Mouse (Mus musculus) kidney, embryonic 16.5 days (tissue): Measurements from ENCODE around the gene Pogz. TPM values are rescaled to one million over a fixed set of nuclear protein-coding genes. Genes with fewer than 3 reads are reported as not detected.
"Not testable (repeated sequence)": the region's sequence is repeated elsewhere in the genome, so short reads cannot be mapped to it uniquely, and the experiment has no call there.

Source experiments
- ATAC-seq: fragments of 200-750 bp; cut with Nextera tagmentation; 2 replicates; pipeline ENCODE4 v1.8.0; 2017; ENCODE audit warnings: moderate TSS enrichment; ENCODE audit not compliant: low FRiP score, low TSS enrichment
- H3K27ac ChIP-seq: fragments of 300-500 bp; sonication (generic); 2 replicates; pipeline ENCODE4 v1.5.1; 2014; ENCODE audit warnings: low read length
- H3K27me3 ChIP-seq: fragments of 300-500 bp; sonication (generic); 2 replicates; pipeline ENCODE4 v1.6.1; 2014; ENCODE audit warnings: low read length, control low read depth, mixed read lengths; ENCODE audit not compliant: insufficient read depth
- H3K36me3 ChIP-seq: fragments of 300-500 bp; sonication (generic); 2 replicates; pipeline ENCODE4 v1.6.1; 2014; ENCODE audit warnings: low read length, control low read depth, mixed read lengths; ENCODE audit not compliant: insufficient read depth
- H3K4me1 ChIP-seq: fragments of 300-500 bp; sonication (generic); 2 replicates; pipeline ENCODE4 v1.6.1; 2014; ENCODE audit warnings: low read length, control low read depth, mixed read lengths; ENCODE audit not compliant: insufficient read depth
- H3K4me2 ChIP-seq: fragments of 300-500 bp; sonication (generic); replicated peaks from 2 replicates; pipeline ENCODE4 v1.6.1; 2014; ENCODE audit warnings: low read depth, low read length
- H3K4me3 ChIP-seq: fragments of 300-500 bp; sonication (generic); 2 replicates; pipeline ENCODE4 v1.5.1; 2014; ENCODE audit warnings: mild to moderate bottlenecking, low read length
- H3K9ac ChIP-seq: fragments of 300-500 bp; sonication (generic); replicated peaks from 2 replicates; pipeline ENCODE4 v1.6.1; 2014; ENCODE audit warnings: low read length
- H3K9me3 ChIP-seq: fragments of 300-500 bp; sonication (generic); 2 replicates; pipeline ENCODE4 v1.6.1; 2016; ENCODE audit warnings: low read length, control low read depth
- WGBS: fragments of 180-500 bp; shearing (Covaris S2); extraction: QIAGEN DNeasy Blood & Tissue Kit; methylation state at CpG from one replicate; pipeline ENCODE4 v1.1.7; 2014; 5-methylcytosine and 5-hydroxymethylcytosine counted together
- polyA plus RNA-seq: library from polyadenylated mRNA; unstranded; fragments of >200 nt; fragmentation: Nextera tagmentation; extraction: Ambion mirVana; gene quantifications from 2 replicates; pipeline ENCODE4 v1.2.1, GENCODE M21; 2015

Gene Pogz
- polyA plus RNA-seq, 1 experiment from 2014 or later = 15.9 TPM

DNA sequence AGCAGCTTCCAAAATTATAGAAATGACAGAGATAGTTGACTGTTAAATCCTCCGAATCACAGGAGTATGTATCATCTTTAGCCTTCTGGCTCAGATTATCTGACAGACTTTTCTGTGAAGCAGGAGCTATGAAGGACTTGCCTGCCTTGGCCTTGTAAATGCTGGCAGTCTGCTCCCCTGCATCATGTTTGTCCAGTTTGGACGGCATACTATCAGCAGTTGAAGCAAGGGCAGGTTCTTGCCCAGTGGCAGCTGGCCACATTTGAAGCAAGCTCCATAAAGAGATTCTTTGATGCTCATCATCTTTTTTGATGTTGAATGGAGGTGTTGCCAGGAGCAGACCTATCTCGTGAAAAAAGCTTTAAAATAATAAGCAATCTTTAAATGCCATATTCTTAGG lies 56.7 kb downstream of the Pogz start:
- 67% methylated on average over 3 of the region's 3 CpGs for WGBS
- ATAC-seq = no peak

DNA sequence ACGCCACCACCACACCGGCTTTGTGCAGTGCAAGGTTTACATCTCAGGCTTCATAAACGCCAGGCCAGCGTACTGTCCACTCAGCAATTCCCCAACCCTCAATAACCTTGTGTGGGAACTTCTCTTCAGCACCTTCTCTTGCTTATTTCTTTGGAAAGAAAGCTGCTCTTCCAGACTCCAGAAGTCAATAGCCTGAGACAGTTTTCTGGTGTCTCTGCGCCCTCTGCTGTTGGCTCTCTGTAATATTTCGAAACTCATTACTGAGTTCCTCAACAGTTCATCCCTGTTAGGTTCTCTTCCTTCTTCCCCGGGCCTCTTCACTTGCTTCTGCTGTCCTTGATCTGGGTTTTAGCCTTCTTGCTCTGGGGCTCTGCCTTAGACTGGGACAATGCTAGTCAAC lies 65.4 kb downstream of the Pogz start:
- no peaks in the 10 kb centered on the region for H3K9me3 ChIP-seq
- no peaks in the 10 kb centered on the region for H3K4me1 ChIP-seq
- no peak overlapping the region for H3K9ac ChIP-seq
- 28% methylated on average over 7 of the region's 7 CpGs for WGBS
- no peak overlapping the region for H3K27ac ChIP-seq
- no peaks in the 10 kb centered on the region for H3K36me3 ChIP-seq
- ATAC-seq = peak; percentile 49; the same call in 1 of the 2 replicates
- no peak overlapping the region for H3K4me3 ChIP-seq
- no peaks in the 10 kb centered on the region for H3K27me3 ChIP-seq
- H3K4me2 ChIP-seq = no peak overlapping the region

More for the DNA sequence above, 56.7 kb downstream of the Pogz start:
- Histone ChIP-seq H3K9me3 (no peaks in the 10 kb centered on the region), H3K4me2 (no peak overlapping the region), H3K27ac (no peak overlapping the region), H3K4me3 (no peak overlapping the region), H3K4me1 (no peaks in the 10 kb centered on the region), H3K9ac (no peak overlapping the region), H3K27me3 (peaks cover 3% of the 10 kb centered on the region), H3K36me3 (no peaks in the 10 kb centered on the region)

- WGBS = 62% methylated on average over 3 of the region's 3 CpGs
- H3K9ac ChIP-seq, H3K4me1 ChIP-seq, H3K4me2 ChIP-seq, H3K9me3 ChIP-seq, H3K27ac ChIP-seq, ATAC-seq, H3K36me3 ChIP-seq, H3K4me3 ChIP-seq, H3K27me3 ChIP-seq: not testable (repeated sequence)
These were observed 67.4 kb downstream of the Pogz start for GRCm38 (mm10) chr3:94904759-94905158.

DNA sequence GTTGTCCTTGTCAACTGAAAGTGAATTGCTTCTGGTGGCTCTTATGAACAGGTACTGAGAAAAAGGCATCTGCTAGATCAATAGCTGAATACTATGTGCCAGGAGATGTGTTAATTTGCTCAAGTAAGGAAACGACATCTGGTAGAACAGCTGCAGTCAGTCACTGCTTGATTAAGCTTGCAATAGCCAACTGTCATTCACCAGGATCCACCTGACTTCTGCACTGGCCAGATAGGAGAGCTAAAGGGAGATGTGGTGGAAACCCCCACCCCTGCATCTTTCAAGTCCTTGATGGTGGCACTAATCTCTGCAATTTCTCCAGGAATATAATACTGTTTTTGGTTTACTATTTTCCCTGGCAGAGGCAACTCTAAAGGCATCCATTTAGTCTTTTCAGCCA lies 69.1 kb downstream of the Pogz start:
- Histone ChIP-seq H3K9ac (no peak overlapping the region), H3K27ac (no peak overlapping the region), H3K27me3 (no peaks in the 10 kb centered on the region), H3K4me2 (no peak overlapping the region), H3K4me3 (no peak overlapping the region), H3K4me1 (no peaks in the 10 kb centered on the region), H3K9me3 (no peaks in the 10 kb centered on the region), H3K36me3 (no peaks in the 10 kb centered on the region)
- 34% methylated on average over 1 of the region's 1 CpGs for WGBS
- no peak for ATAC-seq

GRCm38 (mm10) chr3:94911050-94911693 lies 73.8 kb downstream of the Pogz start:
- no peak overlapping the region for H3K4me3 ChIP-seq
- no peaks in the 10 kb centered on the region for H3K9me3 ChIP-seq
- 63% methylated on average over 2 of the region's 2 CpGs for WGBS
- H3K27me3 ChIP-seq = no peaks in the 10 kb centered on the region
- H3K4me2 ChIP-seq = no peak overlapping the region
- ATAC-seq = no peak
- no peaks in the 10 kb centered on the region for H3K4me1 ChIP-seq
- no peaks in the 10 kb centered on the region for H3K36me3 ChIP-seq
- H3K27ac ChIP-seq = no peak overlapping the region
- no peak overlapping the region for H3K9ac ChIP-seq

DNA sequence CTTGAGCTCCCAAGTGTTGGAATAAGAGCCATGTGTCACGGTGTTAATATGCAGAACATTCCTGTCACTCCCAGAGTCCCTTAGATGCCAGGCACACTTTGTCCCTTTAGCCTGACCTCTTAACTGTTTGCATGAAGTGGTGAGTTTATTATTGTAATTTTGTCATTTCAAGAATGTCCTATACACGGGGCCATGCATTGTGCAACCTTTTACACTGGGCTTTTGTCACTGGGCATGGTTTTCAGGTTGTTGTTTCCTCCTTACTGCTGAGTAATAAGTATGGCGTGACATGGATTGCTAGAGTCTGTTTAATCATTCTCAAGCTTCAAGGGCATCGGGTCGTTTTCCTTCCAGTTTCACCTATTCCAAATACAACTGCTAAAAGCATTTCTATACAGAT lies 76.4 kb downstream of the Pogz start:
- Histone ChIP-seq H3K36me3 (no peaks in the 10 kb centered on the region), H3K4me2 (no peak overlapping the region), H3K9ac (no peak overlapping the region), H3K4me3 (no peak overlapping the region), H3K27ac (peak overlapping the region; percentile 39), H3K27me3 (no peaks in the 10 kb centered on the region), H3K4me1 (peaks cover 12% of the 10 kb centered on the region), H3K9me3 (no peaks in the 10 kb centered on the region)
- no peak; the same call in 1 of the 2 replicates for ATAC-seq
- WGBS = 50% methylated on average over 5 of the region's 5 CpGs

GRCm38 (mm10) chr3:94915903-94916741 lies 78.8 kb downstream of the Pogz start:
- H3K27me3 ChIP-seq = no peaks in the 10 kb centered on the region
- peaks cover 12% of the 10 kb centered on the region for H3K4me1 ChIP-seq
- no peak overlapping the region for H3K9ac ChIP-seq
- no peak overlapping the region for H3K4me2 ChIP-seq
- H3K4me3 ChIP-seq = no peak overlapping the region
- H3K36me3 ChIP-seq = no peaks in the 10 kb centered on the region
- WGBS = 76% methylated on average over 7 of the region's 7 CpGs
- no peak for ATAC-seq
- H3K9me3 ChIP-seq = no peaks in the 10 kb centered on the region
- H3K27ac ChIP-seq = no peak overlapping the region

DNA sequence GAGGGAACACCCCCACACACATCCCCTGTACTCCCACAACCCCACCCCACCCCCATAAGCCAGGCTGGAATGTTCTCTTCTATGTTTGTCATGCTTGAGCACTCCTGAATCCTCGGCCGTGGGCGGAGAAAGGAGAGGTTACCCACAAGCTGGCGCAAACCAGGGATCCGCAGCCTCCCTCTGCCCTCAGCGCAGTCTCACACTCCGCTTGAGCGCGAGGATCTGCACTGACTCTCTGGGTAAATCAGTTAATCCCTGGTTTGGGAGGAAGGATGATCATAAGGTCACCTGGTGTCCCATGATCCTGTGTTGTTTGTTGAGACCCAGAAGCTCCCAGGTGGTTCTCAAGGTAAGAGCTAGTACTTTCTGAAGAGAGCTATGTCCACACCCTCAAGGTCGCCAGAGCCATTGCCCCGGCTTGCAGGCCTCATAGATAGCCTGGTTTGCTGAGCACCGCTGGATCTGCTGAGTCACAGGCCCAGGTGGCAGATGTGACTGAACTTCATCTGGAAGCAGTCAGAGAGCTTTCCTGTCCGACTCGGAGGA lies 80.5 kb downstream of the Pogz start:
- Histone ChIP-seq H3K27me3 (no peaks in the 10 kb centered on the region), H3K4me1 (peaks cover 12% of the 10 kb centered on the region), H3K9ac (peak overlapping the region; percentile 44; the same call in 1 of the 2 replicates), H3K36me3 (no peaks in the 10 kb centered on the region), H3K4me3 (no peak overlapping the region), H3K4me2 (peak overlapping the region; percentile 30), H3K9me3 (no peaks in the 10 kb centered on the region), H3K27ac (peak overlapping the region; percentile 91)
- ATAC-seq = peak; percentile 94
- WGBS = 29% methylated on average over 14 of the region's 14 CpGs

GRCm38 (mm10) chr3:94918845-94919244 lies 81.5 kb downstream of the Pogz start:
- ATAC-seq = no peak
- H3K9ac ChIP-seq = no peak overlapping the region
- H3K27ac ChIP-seq = no peak overlapping the region
- peaks cover 12% of the 10 kb centered on the region for H3K4me1 ChIP-seq
- H3K4me3 ChIP-seq = no peak overlapping the region
- no peak overlapping the region for H3K4me2 ChIP-seq
- H3K27me3 ChIP-seq = no peaks in the 10 kb centered on the region
- H3K9me3 ChIP-seq = no peaks in the 10 kb centered on the region
- WGBS = 56% methylated on average over 4 of the region's 4 CpGs
- H3K36me3 ChIP-seq = no peaks in the 10 kb centered on the region

- Histone ChIP-seq H3K4me3 (no peak overlapping the region), H3K9ac (no peak overlapping the region), H3K4me1 (peaks cover 16% of the 10 kb centered on the region), H3K27ac (no peak overlapping the region), H3K9me3 (no peaks in the 10 kb centered on the region), H3K27me3 (no peaks in the 10 kb centered on the region), H3K4me2 (no peak overlapping the region), H3K36me3 (no peaks in the 10 kb centered on the region)
- ATAC-seq = no peak
- 49% methylated on average over 3 of the region's 3 CpGs for WGBS
These were observed 83.7 kb downstream of the Pogz start for GRCm38 (mm10) chr3:94921104-94921503.
